Mouse (Mus musculus): Measurements from ENCODE around the gene Gabrd.

DNA sequence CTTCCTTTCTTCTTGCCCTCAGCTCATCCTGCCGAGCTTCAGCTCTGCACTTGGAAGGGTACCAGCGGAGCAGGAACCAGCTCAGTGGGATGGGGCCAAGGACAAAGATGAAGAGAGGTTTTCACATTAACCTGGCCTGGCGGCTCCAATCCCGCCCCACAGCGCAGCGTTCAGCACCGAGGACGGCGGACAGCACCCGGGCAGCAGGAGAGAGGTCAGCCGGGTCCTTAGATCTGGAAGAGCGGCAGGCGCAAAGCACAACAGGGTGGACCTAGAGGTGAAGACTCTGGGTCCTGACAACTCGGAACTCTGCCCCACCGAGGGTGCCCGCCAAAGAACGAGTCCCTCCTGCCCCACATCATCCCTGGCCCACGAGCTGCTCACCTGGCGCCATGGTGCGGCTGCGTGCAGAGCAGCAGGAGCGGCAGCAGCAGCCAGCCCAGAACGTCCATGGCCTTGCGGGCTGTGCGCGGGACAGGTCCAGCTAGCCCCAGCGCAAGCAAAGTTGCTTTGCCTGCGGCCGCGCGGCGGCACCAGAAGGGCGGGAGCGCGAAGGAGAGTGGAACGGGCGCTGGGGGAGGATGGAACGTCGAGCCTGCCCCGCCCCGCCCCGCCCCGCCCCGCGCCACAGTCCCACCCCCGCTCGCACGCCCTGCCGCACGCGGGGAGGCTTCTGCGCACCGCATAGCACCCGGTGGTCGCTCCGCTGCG, at the start of gene Gabrd:
- TF ChIP-seq POLR2A (IDR thresholded peaks at IDR 0.05; ENCODE audit: low read depth, low read length) = no peak
- TF ChIP-seq CTCF (IDR thresholded peaks at IDR 0.05; ENCODE audit: borderline replicate concordance, insufficient read depth, low read length) = no peak

All from embryonic fibroblast, embryonic 13.5 days (primary cell).